Mouse (Mus musculus) limb, embryonic 13.5 days (tissue): Measurements from ENCODE around the gene Olfr1474. TPM values are rescaled to one million over a fixed set of nuclear protein-coding genes. Genes with fewer than 3 reads are reported as not detected.
"Not testable (repeated sequence)": the region's sequence is repeated elsewhere in the genome, so short reads cannot be mapped to it uniquely, and the experiment has no call there.

Experiments used
- ATAC-seq: fragments of 200-750 bp; cut with Nextera tagmentation; 2 replicates; pipeline ENCODE4 v1.8.0; 2017; ENCODE audit warnings: low read depth, moderate number of reproducible peaks, moderate TSS enrichment; ENCODE audit not compliant: low FRiP score
- H3K27ac ChIP-seq: fragments of 300-500 bp; sonication (generic); 2 replicates; pipeline ENCODE4 v1.5.1; 2015; ENCODE audit warnings: inconsistent platforms, mild to moderate bottlenecking, moderate library complexity
- H3K27me3 ChIP-seq: fragments of 300-500 bp; sonication (generic); 2 replicates; pipeline ENCODE4 v1.6.1; 2015; ENCODE audit warnings: mild to moderate bottlenecking, inconsistent platforms
- H3K36me3 ChIP-seq: fragments of 300-500 bp; sonication (generic); 2 replicates; pipeline ENCODE4 v1.6.1; 2015; ENCODE audit warnings: inconsistent platforms, mild to moderate bottlenecking, moderate library complexity
- H3K4me1 ChIP-seq: fragments of 300-500 bp; sonication (generic); 2 replicates; pipeline ENCODE4 v1.6.1; 2015; ENCODE audit warnings: inconsistent platforms
- H3K4me2 ChIP-seq: fragments of 300-500 bp; sonication (generic); replicated peaks from 2 replicates; pipeline ENCODE4 v1.6.1; 2015; ENCODE audit warnings: inconsistent platforms, mild to moderate bottlenecking, moderate library complexity
- H3K4me3 ChIP-seq: fragments of 300-500 bp; sonication (generic); 2 replicates; pipeline ENCODE4 v1.5.1; 2015; ENCODE audit warnings: moderate library complexity, mild to moderate bottlenecking, inconsistent platforms
- H3K9ac ChIP-seq: fragments of 300-500 bp; sonication (generic); 2 replicates; pipeline ENCODE4 v1.6.1; 2015; ENCODE audit warnings: mild to moderate bottlenecking, inconsistent platforms
- H3K9me3 ChIP-seq: fragments of 300-500 bp; sonication (generic); 2 replicates; pipeline ENCODE4 v1.6.1; 2016; ENCODE audit warnings: inconsistent platforms
- WGBS: fragments of 180-500 bp; shearing (Covaris S2); methylation state at CpG from one replicate; pipeline ENCODE4 v1.1.7; 2015; 5-methylcytosine and 5-hydroxymethylcytosine counted together
- polyA plus RNA-seq: library from polyadenylated mRNA; unstranded; fragments of >200 nt; fragmentation: Nextera tagmentation; extraction: Ambion mirVana; gene quantifications from 2 replicates; pipeline ENCODE4 v1.2.1, GENCODE M21; 2015

The Olfr1474 gene
- not detected in 2 replicates for polyA plus RNA-seq

DNA sequence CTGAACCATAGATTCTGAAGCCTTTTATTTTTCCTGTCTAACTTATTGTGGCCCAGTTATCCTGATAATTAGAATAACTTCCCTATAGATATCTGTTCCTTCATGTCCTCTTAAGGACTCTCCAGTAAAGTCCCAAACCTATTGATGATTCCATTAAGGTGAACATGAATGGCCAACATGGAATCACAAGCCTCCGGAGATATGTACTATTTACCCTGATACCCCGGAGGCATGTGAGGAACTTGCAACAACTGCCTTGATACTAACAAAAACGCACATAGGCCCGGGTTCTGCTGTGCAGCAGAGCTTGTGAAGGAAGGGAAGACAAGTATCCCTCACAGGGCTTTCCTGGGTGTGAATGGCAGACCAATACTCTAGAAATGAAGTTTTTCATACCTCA lies at the start of gene Olfr1474:
Gene Olfr1474 (plus strand): TSS at position 301 of the 400 bp plus-strand sequence.
- not testable (repeated sequence) for H3K4me2 ChIP-seq, H3K27ac ChIP-seq, H3K4me1 ChIP-seq, H3K36me3 ChIP-seq, ATAC-seq, H3K27me3 ChIP-seq, H3K9me3 ChIP-seq, H3K4me3 ChIP-seq, H3K9ac ChIP-seq
- WGBS: 73% methylated on average over 4 of the region's 4 CpGs

DNA sequence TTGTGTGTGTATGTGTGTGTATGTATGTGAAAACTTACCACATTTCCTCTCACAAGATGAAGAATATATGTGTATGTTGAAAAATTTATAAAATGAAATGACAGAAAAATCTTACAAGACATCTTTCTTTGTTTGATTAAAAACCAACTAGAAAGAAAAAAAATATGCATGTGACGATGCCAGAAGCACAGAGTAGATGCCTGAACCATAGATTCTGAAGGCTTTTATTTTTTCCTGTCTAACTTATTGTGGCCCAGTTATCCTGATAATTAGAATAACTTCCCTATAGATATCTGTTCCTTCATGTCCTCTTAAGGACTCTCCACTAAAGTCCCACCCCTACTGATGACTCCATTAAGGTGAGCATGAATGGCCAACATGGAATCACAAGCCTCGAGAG lies 26.3 kb upstream of the Olfr1474 start, which contains the start of gene Olfr1471:
Gene Olfr1471 (plus strand): TSS at position 301 of the 400 bp plus-strand sequence.
- not testable (repeated sequence) for H3K9me3 ChIP-seq, H3K4me1 ChIP-seq, H3K27me3 ChIP-seq, H3K27ac ChIP-seq, H3K4me2 ChIP-seq, H3K9ac ChIP-seq, H3K36me3 ChIP-seq, H3K4me3 ChIP-seq, ATAC-seq
- 71% methylated on average over 2 of the region's 2 CpGs for WGBS

DNA sequence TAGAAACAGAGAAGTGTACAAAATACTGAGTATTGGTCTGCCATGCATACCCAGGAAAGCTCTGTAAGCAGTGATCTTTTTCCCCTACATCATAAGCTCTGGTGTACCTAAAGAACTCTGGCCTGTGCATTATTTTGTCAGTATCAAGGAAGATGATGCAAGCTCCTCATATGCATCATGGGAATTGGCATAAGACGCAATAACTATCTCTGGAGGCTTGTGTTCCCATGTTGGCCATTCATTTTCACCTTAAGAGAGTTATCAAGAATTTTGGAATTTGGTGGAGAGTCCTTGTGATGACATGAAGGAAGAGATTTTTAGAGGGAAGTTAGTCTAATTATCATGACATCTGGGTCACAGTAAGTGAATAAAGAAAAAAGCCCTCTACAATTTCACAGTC lies 13.4 kb upstream of the Olfr1474 start, which contains the start of gene Olfr1472:
Gene Olfr1472 (minus strand): TSS at position 101 of the 400 bp plus-strand sequence.
- WGBS: 71% methylated on average over 1 of the region's 1 CpGs
- H3K9me3 ChIP-seq: peaks cover 8% of the 10 kb centered on the region; the same call in 1 of the 2 replicates

DNA sequence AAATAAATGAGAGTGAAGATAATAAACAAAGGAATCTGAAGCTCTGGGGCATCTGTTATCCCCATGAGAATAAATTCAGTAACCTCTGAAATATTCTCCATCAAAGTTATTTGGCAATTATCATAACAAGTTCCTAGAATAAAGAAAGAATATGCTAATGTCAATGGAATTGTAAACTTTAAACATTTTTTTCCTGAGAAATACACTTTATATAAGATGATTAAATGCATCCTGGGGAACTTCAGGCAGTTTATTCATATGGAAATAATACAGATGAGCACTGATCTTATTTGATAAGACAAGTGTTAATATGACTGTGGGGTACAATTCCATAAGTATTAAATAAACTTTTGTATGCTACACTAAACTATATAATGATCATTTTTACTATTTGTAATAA lies 10.7 kb downstream of the Olfr1474 start, which contains the start of gene Olfr1475:
Gene Olfr1475 (minus strand): TSS at position 101 of the 400 bp plus-strand sequence.
- H3K27me3 ChIP-seq: no peaks in the 10 kb centered on the region
- H3K9ac ChIP-seq: no peak within 1 kb of the TSS
- ATAC-seq: no peak

More for the DNA sequence above, 13.4 kb upstream of the Olfr1474 start, which contains the start of gene Olfr1472:
- H3K9ac ChIP-seq: no peak within 1 kb of the TSS
- H3K27me3 ChIP-seq: no peaks in the 10 kb centered on the region
- no peaks in the 10 kb centered on the region for H3K4me1 ChIP-seq
- H3K4me2 ChIP-seq: no peak within 1 kb of the TSS
- H3K36me3 ChIP-seq: no peaks in the 10 kb centered on the region
- H3K4me3 ChIP-seq: no peak within 1 kb of the TSS
- no peak for ATAC-seq
- no peak within 1 kb of the TSS for H3K27ac ChIP-seq

DNA sequence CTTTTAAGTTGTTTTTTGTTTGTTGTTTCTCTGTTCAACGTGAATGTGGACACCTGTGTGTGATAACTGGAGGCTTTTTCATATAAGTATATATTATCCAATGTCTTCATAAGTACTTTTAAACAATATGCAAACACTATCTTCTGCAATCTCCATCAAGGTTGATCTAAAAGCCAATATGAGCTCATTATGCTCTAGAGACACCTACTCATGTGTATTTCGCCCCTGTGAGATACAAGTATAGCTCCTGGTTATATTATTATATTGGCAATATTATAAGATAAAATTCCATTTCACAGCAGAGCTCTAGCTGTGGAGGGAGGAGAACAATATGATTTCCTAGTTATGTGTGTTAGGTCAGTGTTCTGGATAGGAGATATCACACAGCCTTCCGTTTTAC lies 30.9 kb downstream of the Olfr1474 start, which contains the start of gene Olfr1477:
Gene Olfr1477 (plus strand): TSS at position 301 of the 400 bp plus-strand sequence.
- Histone ChIP-seq H3K27ac (no peak within 1 kb of the TSS), H3K4me3 (no peak within 1 kb of the TSS), H3K4me2 (no peak within 1 kb of the TSS), H3K4me1 (no peaks in the 10 kb centered on the region), H3K9ac (no peak within 1 kb of the TSS), H3K27me3 (no peaks in the 10 kb centered on the region), H3K9me3 (0 out of 2 replicates have a peak, but pooled peaks cover 6% of the 10 kb centered on the region), H3K36me3 (no peaks in the 10 kb centered on the region)
- ATAC-seq: no peak
- WGBS: 74% methylated on average over 3 of the region's 3 CpGs

More for the DNA sequence above, 10.7 kb downstream of the Olfr1474 start, which contains the start of gene Olfr1475:
- Histone ChIP-seq H3K4me3 (no peak within 1 kb of the TSS), H3K4me1 (no peaks in the 10 kb centered on the region), H3K4me2 (no peak within 1 kb of the TSS), H3K9me3 (no peaks in the 10 kb centered on the region), H3K36me3 (no peaks in the 10 kb centered on the region), H3K27ac (no peak within 1 kb of the TSS)

Other genes with a start within 250 kb of the Olfr1474 start
- gene Olfr1463, start 238.2 kb upstream of the Olfr1474 start, polyA plus RNA-seq: not detected in 2 replicates
- not detected in 2 replicates for gene Olfr1465, start 154.0 kb upstream of the Olfr1474 start, polyA plus RNA-seq
- not detected in 2 replicates for gene Olfr1466, start 130.7 kb upstream of the Olfr1474 start, polyA plus RNA-seq
- not detected in 2 replicates for gene Olfr1467, start 107.3 kb upstream of the Olfr1474 start, polyA plus RNA-seq
- gene Olfr1469, start 61.7 kb upstream of the Olfr1474 start, polyA plus RNA-seq: not detected in 2 replicates
- gene Olfr1471, start 26.2 kb upstream of the Olfr1474 start, polyA plus RNA-seq: not detected in 2 replicates
- gene Olfr1472, start 13.5 kb upstream of the Olfr1474 start, polyA plus RNA-seq: not detected in 2 replicates
- gene Olfr1475, start 10.6 kb downstream of the Olfr1474 start, polyA plus RNA-seq: not detected in 2 replicates
- gene Olfr1477, start 31.0 kb downstream of the Olfr1474 start, polyA plus RNA-seq: not detected in 2 replicates
- gene Olfr1480, start 58.3 kb downstream of the Olfr1474 start, polyA plus RNA-seq: not detected in 2 replicates
- not detected in 2 replicates for gene Olfr1484, start 113.9 kb downstream of the Olfr1474 start, polyA plus RNA-seq
- not detected in 2 replicates for gene Olfr1487, start 147.8 kb downstream of the Olfr1474 start, polyA plus RNA-seq
- not detected in 2 replicates for gene Olfr1489, start 162.1 kb downstream of the Olfr1474 start, polyA plus RNA-seq
- not detected in 2 replicates for gene Olfr1490, start 181.5 kb downstream of the Olfr1474 start, polyA plus RNA-seq
- gene Olfr1491, start 227.7 kb downstream of the Olfr1474 start, polyA plus RNA-seq: not detected in 2 replicates